Mouse (Mus musculus): ENCODE data around the gene Mmd2.

- TF ChIP-seq CTCF (IDR thresholded peaks at IDR 0.05; ENCODE audit: low read depth, low read length) (no peak), POLR2A (IDR thresholded peaks at IDR 0.05; ENCODE audit: borderline replicate concordance, low read depth, low read length) (no peak)
These were observed 61.5 kb downstream of the Mmd2 start for GRCm38 (mm10) chr5:142547066-142547465.

Measured in bone marrow macrophage, adult 2 months (primary cell).